Mouse (Mus musculus): ENCODE results near the gene Igfbp7. TPM values are rescaled to one million over a fixed set of nuclear protein-coding genes. Genes with fewer than 3 reads are reported as not detected.

Gene Igfbp7
- total RNA-seq, 2 experiments from 2014 or later: 26.8 to 30.0 TPM

DNA sequence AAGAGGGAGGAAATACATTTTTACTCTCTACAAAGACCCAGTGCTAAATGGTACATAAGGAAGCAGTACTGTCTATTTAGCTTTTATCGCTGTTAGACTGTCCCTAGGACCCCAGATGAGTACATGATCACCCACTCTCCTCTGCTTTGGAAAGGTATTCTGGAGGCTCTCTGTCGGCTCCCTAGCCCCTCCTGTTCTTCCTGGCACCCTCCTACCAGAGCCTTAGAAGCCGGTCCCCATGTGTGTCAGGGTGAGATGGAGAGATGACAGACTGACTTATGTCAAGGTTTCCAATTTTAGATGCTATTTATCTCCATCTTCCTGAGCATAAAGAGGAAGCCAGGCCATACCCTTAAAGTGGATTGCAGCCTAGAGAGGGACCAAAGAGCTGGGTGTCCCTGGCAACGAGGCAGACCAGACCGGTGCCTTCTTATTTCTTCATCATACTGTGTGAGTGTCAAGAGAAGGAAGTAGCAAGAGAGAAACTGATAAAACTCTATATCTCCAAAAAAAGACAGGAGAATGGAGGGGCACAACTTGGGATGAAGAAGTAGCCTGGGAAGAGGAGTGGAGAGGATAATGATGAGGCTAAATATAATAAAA is 2.3 kb downstream of the Igfbp7 start:
- DNase-seq: no peak

DNA sequence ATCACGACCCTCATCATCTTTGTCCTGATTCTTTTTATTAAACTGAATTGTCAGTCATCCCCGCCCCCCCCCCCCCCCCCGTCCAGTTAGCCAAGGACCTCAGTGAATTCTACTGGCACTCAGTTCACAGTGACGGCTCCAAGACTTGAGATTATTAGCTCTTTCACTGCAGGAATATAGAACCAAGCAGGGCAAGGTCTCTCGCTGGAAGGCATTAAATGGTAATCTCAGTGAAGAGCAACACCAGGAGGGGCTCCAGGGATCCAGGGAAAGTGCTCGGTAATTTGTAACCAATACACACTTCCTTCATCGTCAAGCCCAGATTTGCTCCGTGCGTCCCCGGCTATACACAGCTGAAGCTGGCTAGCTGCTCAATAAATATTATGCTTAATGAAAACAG is 2.9 kb downstream of the Igfbp7 start:
- DNase-seq: no peak

DNA sequence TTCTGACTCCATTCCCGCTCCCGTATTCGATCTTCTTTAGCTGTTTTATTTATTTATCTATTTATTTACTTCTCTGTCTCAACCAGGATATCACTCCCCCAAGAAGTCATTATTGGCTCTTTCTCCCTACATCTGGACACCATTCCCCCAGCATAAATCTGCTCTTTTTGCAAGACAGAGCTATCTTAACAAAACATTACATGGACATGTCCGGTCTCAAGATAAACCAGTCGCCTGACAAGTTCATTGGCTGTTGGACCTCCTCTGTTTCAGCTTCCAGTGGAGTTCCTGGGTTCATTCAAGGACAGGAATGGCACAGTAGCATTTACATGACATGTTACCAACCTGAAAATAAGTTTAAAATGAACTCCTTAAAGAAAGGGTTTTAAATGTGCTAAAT is 4.9 kb downstream of the Igfbp7 start:
- DNase-seq: no peak

DNA sequence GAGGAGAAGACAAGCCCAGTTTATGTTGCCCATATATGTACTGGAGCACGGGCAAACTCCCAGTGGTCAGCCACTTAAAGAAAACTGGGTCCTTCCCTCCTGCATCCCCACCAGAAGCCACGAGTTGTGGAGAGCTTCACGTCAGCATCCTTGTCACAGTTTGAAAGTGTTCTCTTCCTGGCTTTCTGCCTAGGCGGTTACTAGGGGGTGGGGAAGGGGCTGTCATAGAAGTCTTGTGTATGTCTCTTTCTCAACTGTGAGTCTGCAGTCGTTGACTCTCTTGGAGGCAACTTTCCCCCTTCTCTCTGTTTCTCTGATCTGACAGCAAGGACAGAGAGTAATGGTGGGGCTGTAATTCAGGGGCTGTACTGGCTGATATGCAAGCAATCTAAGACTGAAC is 5.7 kb downstream of the Igfbp7 start:
- DNase-seq: no peak

DNA sequence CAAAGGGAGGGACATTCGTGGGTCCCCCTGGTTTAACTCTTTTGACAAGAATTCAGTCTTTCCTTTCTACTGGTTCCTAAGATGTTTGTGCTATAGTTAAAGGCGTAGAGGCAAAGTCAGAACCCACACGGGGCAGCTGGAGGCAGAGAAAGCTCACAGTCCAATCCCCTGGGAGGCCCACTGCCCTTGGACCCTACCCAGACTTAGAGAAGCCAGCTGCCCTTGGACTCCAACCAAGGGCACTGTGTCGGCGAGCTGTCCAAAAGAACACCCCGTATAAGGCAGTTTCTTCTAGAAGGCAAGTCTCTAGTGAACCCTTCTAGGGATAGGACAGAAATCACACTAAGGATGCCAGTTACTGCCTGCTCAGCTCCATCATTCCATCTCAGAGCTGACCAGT is 7.0 kb downstream of the Igfbp7 start:
- no peak for DNase-seq

DNA sequence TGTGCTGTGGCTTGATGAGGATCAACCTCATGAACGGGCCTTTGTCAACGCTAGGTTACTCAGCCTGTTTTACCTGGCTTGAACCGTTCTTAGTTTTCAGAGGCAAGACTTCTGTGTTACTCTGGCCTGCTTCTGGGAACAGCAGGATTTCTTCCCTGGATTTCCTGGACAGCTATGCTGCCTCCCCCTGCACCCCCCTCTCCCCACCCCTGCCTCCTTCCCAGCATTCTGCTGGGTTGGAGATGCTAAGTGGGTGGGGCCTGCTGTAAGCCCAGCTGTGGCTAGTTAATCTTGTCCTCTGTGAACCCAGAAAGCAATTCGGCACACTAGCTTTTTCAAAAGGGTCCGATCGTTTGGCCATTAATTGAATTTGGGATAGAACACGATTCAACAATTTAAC is 7.7 kb downstream of the Igfbp7 start:
- DNase-seq: no peak

DNA sequence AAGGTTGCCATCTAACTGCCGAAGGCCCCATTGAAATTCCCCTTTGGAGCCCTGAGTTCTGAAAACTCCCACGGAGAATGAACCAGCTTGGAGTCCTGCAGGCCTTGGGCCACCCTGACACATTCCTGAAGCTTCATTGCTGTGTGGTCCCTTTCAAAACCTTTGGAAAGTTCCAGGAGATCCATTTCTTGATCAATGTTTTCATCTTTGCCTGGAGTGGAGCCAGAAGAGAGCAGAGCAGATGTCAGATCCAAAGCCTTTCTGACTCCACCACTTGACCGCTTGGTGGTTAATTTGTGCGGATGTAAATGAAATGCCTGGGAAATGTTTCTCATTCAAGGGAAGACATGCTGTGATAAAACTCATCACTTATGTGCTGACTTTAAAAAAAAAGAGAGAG is 8.8 kb downstream of the Igfbp7 start:
- DNase-seq: no peak

DNA sequence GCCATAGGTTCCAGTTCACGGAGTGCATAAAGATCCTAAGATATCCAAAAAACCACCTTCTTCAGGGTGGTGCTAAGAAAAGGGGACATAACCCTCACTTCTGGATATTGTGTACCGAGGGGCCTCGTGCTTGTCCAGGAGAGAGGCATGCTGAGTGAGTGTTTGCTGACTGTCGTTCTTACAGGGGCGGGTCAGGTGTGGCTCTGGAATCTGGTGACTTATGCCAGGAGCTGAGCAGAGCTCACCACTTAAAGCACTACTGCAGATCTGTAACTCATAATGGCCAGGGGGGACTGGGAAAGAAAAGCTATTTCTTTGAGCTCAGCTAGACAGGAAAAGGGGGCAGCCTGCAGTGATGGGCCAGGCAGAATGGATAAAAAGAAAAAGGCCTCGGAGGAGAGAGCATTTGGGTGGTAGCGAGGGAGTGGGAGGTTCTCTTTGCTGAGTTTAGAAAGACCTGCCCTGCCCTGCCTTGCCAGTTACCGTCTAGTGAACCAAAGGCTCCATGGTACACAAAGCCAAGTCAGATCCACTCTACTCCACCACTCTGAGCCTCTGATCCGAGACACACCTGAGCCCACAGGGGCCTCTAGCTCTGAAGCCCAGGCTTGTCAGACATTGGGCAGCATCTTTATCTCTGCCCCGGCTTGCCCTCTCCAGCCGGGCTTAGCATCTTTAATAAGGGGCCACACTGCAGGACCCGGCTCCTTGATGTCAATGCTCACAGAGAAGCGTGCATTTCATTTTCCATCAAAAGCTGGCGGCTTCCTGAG is 9.4 kb downstream of the Igfbp7 start:
- no peak for DNase-seq

DNA sequence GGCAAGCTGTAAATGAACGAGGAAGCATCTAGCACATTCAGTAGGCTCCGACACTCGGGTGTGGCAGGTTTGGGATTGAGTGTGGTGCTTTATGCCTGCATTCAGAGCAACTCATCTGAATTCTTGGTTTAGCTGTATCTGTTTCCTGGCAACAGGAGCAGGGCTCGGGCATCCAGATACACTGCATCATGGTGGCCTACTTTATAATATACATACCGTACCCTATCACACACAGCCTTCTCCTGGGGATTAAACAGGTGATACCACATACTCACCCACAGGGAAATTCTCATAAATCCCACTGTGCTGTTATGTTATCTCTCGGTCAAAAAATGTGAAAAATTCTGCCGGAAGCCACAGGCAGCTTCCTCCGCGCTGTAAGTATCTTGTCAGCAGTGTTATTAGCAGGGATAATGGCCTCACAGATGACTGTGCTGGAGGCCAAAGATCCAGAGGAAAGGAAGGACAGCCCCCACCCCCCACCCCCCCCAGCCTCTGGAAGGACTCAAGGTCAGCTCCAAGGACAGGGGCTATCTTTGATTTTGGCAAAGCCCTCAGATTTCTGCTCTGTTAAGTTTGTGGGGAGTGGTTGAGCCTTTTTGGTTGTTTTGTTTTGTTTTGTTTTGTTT is 13.7 kb downstream of the Igfbp7 start:
- no peak for DNase-seq

DNA sequence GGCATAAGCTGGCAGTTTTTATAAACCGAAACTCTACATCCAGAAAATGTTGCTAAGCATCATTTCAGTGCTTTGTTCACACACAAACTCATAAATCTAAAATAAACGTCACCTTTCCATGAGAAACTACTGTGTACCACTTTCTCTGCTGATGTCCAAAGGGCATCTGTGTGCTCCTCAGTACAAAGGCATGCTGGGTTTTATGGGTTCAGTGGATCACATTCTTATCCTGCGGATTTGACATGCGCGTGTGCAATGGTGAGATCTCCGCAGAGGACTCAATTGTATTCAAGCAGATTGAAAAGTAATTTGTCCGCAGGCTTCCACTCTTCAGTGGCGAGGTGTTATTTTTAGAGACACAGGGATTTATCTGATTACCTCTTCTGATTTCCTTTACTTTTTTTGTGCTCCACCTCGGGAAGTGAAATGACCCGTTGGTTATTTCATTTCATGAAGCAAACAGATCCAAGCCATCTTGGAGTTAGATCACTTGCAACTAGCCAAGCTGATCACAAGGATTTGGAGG is 14.7 kb downstream of the Igfbp7 start:
- DNase-seq: no peak

DNA sequence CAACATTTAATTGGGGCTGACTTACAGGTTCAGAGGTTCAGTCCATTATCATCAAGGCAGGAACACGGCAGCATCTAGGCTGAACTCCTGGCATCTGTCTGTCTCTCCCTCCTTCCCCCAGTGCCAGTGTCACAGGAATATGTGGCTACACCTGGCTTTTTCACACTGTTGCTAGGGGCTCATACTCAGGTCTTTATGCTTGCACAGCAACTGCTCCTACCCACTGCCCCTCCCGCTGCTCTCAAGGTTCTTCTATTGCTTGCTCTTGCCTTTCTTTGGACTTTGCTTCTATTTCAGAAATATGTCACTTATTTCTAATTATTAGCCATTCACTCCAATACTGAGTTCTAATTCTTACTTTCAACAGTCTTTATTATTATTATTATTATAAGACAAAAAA is 17.6 kb downstream of the Igfbp7 start:
- DNase-seq: no peak

DNA sequence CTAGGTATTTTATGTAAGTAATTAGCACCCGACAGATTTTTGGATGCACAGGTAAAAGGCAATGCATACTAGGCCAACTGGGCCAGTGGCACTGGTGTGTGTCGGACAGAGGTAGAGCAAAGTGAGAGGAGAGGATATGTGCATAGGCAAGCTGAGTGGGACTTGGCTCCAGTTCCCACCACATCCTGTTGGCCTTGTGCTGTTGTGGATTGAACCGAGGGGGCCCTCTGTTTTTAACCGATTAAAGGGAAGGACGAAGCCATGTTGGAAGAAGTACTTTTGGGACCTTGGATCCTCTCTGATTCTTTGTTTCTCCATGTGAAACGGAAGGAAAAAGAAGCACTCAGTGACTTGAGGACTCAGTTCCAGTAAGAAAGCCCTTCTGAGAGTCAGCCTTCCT is 19.5 kb downstream of the Igfbp7 start:
- DNase-seq: no peak

DNA sequence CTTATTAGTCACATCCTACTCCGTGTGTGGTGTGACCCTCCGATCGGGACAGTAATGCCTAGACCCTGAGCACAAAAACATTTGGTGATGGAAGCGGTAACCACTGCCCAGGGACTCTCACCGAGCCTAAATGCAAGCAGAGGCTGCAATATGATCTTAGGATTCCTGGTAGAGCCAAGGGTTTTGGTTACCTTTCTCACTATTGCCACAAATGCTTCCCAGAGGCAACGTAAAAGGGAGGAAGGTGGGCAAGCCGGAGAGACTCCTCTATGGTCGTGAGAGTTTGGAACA is 20.5 kb downstream of the Igfbp7 start:
- no peak for DNase-seq

DNA sequence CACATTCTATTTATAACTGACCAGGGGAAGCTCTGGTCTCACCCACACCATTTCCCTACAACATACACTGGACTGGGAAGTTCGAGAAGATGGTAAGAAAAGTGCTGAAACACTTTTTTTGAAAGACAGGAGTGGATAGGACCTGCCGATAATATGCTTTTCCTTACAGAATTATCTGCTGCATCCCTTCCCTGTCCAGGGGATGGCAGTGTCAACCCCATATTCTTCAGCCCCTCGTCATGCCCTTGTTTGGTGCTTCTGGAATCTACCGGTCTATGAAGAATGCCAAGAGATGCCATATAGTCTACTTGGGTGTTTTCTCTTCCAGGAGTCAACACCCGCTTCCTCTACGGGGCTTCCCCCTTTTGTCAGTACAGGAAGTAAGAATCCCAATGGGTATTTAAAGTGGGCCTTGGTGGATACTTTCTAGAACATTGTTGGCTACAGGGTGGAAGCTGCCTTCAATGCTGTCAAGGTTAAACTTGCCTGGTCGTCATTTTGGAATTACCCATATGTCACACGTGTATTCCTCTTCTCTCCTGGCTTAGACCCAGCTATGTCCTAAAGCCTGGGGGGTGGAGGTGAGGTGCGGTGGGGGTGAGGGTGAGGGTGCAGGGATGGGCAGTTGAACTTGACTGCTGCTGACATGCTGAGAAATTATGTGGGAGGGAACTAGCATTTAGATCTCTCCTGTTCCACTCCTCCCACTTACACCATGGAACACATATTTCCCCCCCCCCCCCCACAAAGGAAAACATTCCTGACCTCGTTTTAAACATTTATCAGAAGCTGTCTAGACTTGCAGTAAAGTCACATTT is 21.0 kb downstream of the Igfbp7 start:
- DNase-seq: no peak

DNA sequence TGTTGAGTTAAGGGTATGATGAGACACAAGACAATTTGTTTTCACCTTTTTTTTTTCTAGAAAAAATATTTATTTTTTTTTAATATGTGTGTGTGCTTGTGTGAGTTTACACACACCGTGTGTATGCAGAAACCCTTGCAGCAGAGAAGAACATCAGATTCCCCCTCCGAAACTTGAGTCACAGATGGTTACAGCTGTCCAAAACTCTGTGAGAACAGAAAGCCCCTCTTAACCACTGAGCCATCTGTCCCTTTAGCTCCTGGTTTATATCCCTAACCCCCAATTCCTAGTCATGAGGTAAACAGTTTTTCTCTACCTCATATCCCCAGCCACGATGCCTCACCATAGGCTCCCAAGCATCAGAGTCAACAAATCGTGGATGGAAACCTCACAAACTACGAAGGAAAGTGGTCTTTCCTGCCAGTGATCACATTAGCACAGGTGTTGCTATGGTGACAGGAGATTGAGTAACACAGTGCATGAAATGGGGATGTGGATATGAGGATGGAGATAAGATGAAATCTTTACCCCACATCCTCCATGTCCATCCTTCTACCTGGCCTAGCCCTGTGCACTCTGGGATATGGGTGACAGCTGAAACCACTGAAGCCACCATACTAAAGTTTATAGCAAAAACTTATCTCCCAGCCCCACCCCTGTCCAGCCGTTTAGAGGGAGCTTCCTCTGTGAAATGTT is 21.8 kb downstream of the Igfbp7 start:
- DNase-seq: no peak

DNA sequence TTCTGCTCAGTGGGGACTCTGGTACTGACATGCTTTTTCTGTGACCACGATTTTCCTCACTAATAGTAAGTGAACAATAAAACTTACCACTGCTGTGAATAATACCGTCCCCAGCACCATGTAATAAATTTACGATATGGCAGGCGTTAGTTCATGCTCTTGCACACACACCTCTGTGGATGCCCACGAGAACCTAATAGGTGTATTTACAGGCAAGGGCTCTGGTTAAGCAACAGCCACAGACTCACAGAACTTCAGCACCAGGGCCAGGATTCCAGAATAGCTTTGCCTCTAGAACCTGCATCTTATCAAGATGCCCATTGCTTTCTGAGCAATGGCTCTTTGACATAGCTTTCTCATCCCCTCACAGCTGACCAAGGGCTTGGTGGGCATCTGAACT is 22.6 kb downstream of the Igfbp7 start:
- DNase-seq: no peak

DNA sequence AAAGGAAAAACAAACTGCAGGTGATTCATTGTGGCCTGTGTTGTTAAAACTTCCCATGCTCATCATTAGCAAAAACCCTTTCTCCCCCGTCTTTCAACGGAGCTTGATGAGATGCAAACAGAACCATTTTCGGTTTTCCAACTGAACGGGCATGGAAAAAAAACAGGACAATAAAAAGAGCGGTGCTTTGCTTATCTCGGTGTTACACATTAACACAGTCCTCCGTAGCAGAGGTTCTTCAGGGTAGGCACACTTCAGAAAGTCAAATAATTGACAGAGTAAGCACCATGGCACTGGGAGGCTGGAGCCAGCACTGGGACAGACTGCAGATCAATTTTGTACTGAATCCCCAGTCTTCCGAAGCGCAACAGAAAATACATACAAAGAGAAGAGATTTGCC is 23.1 kb downstream of the Igfbp7 start:
- no peak for DNase-seq

DNA sequence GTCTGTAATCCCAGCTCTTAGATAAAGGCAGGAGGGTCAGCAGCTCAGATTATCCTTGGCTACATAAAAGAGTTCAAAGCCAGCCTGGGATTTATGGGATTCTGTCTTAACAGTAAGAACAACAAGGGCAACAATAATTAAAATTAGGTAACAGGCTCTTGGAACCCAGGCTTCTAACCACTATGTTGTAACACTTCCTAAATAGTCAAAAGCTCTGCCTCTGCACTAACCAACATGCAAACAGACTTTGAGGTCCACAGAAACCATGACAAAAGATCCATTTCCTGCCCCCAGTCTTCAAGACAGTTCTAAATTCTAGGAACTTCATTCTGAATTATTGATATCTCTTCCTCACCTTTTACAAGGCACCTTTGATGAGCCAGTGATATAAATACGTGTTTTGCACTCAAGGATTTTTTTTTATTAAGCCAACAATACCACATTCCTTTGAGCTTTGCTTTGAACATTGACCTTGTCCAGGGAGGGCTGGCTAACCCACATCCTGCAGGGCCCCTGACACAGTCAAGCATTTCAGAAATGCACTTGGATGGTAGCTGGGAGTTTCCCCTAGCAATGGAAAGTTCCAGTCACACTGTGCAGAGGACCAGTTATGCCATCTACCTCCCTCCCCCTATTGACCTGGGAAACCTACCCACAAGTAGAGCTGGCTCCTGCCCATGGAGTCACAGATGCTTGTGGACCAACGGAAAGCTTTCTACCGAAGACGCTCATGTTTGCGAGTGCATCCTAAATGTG is 23.9 kb downstream of the Igfbp7 start:
- DNase-seq: no peak

DNA sequence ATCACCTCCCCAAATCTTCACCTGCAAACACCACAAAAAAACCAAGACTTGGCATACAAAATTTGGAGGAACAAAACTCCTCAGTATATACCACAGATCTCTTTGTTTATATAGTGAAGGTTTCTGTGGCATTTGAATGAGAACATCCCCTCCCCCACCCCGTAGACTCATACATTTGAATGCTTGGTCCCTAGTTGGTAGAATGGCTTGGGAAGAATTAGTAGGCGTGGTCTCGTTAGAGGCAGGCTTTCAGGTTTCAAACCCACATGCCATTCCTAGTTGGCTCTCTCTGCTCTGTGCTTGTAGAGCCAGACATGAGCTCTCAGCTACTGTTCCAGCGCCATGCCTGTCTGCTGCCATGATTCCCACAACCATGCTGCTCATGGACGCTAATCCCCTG is 26.2 kb downstream of the Igfbp7 start:
- no peak for DNase-seq

DNA sequence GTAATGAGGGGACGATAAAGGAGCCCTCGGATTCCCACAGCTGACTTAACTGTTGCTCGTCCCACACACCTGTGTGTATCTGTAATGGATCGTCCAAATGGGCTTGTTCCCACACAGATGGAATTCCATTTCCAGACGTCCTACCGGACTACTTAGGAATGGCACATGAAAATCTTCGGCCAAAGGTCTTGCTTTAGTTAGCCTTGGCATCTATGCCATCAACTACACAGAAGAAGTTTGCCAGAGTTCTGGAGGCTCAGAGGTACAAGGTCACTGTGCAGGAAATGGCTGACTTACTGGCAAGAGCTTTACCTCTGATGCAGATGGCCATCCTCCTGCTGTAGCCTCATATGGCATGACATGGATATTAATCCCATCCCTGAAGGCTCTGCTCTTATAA is 26.6 kb downstream of the Igfbp7 start:
- no peak for DNase-seq

DNA sequence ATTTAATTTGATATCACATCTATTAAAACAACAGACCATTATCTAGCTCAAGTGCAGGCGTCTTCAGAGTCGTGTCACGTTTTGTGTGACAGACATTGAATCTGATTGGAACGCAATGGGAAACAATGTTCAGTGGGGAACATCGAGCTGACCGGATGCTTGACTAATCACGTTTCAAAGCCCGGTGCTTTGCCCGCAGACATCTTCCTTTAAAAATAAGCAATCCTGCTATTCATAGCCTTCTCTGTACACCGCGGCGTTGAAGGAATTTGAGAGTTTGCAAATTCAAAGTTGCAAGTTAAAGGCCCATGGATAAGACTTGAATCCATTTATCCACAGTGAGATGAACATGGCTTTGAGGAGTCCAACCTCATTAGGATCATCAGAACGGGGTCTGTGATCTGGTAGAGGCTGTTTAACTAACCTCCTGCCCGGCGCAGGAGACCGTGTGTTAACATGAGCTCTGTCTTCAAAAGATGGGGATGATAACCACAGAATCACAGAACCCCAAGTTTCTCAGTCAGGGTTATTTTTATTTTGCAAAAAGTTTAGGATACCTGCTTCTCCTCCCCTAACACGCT is 27.4 kb downstream of the Igfbp7 start:
- DNase-seq: no peak

Data from layer of hippocampus, postnatal 36 days (tissue).